Mouse (Mus musculus): Measurements from ENCODE around the gene Arid1a. TPM values are rescaled to one million over a fixed set of nuclear protein-coding genes. Genes with fewer than 3 reads are reported as not detected.

Gene Arid1a
- polyA plus RNA-seq, 1 experiment = 109 TPM

GRCm38 (mm10) chr4:133652746-133653145, 103.8 kb downstream of the Arid1a start:
- no peak for TF ChIP-seq GATA1 (IDR thresholded peaks at IDR 0.05; ENCODE audit: low read length)

- TF ChIP-seq GATA1 (IDR thresholded peaks at IDR 0.05; ENCODE audit: low read length) = no peak
Observed at GRCm38 (mm10) chr4:133651986-133652385, 104.6 kb downstream of the Arid1a start.

GRCm38 (mm10) chr4:133651445-133651844, 105.1 kb downstream of the Arid1a start:
- TF ChIP-seq GATA1 (IDR thresholded peaks at IDR 0.05; ENCODE audit: low read length) = no peak

- no peak for TF ChIP-seq GATA1 (IDR thresholded peaks at IDR 0.05; ENCODE audit: low read length)
Observed at GRCm38 (mm10) chr4:133649989-133650699, 106.4 kb downstream of the Arid1a start, which contains the start of gene Zdhhc18. Gene Zdhhc18, minus strand, starts transcription at chr4:133650154.

GRCm38 (mm10) chr4:133645680-133646079, 110.9 kb downstream of the Arid1a start:
- no peak for TF ChIP-seq GATA1 (IDR thresholded peaks at IDR 0.05; ENCODE audit: low read length)

- TF ChIP-seq GATA1 (IDR thresholded peaks at IDR 0.05; ENCODE audit: low read length) = no peak
Observed at GRCm38 (mm10) chr4:133645195-133645594, 111.4 kb downstream of the Arid1a start.

- TF ChIP-seq GATA1 (IDR thresholded peaks at IDR 0.05; ENCODE audit: low read length) = no peak
Observed at GRCm38 (mm10) chr4:133634043-133634410, 122.5 kb downstream of the Arid1a start.

- TF ChIP-seq GATA1 (IDR thresholded peaks at IDR 0.05; ENCODE audit: low read length) = no peak
Observed at GRCm38 (mm10) chr4:133633332-133634042, 123.1 kb downstream of the Arid1a start.

- no peak for TF ChIP-seq GATA1 (IDR thresholded peaks at IDR 0.05; ENCODE audit: low read length)
Observed at GRCm38 (mm10) chr4:133632483-133633327, 123.9 kb downstream of the Arid1a start.

- no peak for TF ChIP-seq GATA1 (IDR thresholded peaks at IDR 0.05; ENCODE audit: low read length)
Observed at GRCm38 (mm10) chr4:133631769-133632411, 124.7 kb downstream of the Arid1a start.

GRCm38 (mm10) chr4:133631071-133631768, 125.3 kb downstream of the Arid1a start:
- TF ChIP-seq GATA1 (IDR thresholded peaks at IDR 0.05; ENCODE audit: low read length) = no peak

GRCm38 (mm10) chr4:133630326-133630920, 126.1 kb downstream of the Arid1a start:
- no peak for TF ChIP-seq GATA1 (IDR thresholded peaks at IDR 0.05; ENCODE audit: low read length)

GRCm38 (mm10) chr4:133629191-133629590, 127.4 kb downstream of the Arid1a start:
- TF ChIP-seq GATA1 (IDR thresholded peaks at IDR 0.05; ENCODE audit: low read length) = no peak

Other genes with a start within 250 kb of the Arid1a start
- not detected in 2 replicates for gene Kdf1, start 237.8 kb downstream of the Arid1a start, polyA plus RNA-seq (2012)
- 653 and 930 TPM in 2 replicates for gene Nudc, start 210.8 kb downstream of the Arid1a start, polyA plus RNA-seq (2012)
- gene Nr0b2, start 203.4 kb downstream of the Arid1a start, polyA plus RNA-seq (2012) = not detected in 2 replicates
- 12.4 and 13.5 TPM in 2 replicates for gene Gpatch3, start 182.0 kb downstream of the Arid1a start, polyA plus RNA-seq (2012)
- 57.7 and 66.6 TPM in 2 replicates for gene Gpn2, start 172.4 kb downstream of the Arid1a start, polyA plus RNA-seq (2012)
- gene Sfn, start 154.6 kb downstream of the Arid1a start, polyA plus RNA-seq (2012) = 2.4 and 2.5 TPM in 2 replicates
- 16.8 and 17.2 TPM in 2 replicates for gene Zdhhc18, start 106.6 kb downstream of the Arid1a start, polyA plus RNA-seq (2012)
- gene Pigv, start 84.1 kb downstream of the Arid1a start, polyA plus RNA-seq (2012) = 16.3 and 17.6 TPM in 2 replicates
- 2.4 and 3.7 TPM in 2 replicates for gene Rps6ka1, start 131.0 kb upstream of the Arid1a start, polyA plus RNA-seq (2012)
- gene Hmgn2, start 211.9 kb upstream of the Arid1a start, polyA plus RNA-seq (2012) = 641 and 793 TPM in 2 replicates
- 24.0 and 27.2 TPM in 2 replicates for gene Dhdds, start 244.1 kb upstream of the Arid1a start, polyA plus RNA-seq (2012)

All from G1E-ER4 (cell line).